Mouse (Mus musculus): Measurements from ENCODE around the gene Fam126b. TPM values are rescaled to one million over a fixed set of nuclear protein-coding genes. Genes with fewer than 3 reads are reported as not detected.

The Fam126b gene
- polyA plus RNA-seq, 1 experiment from 2014 or later = 9.5 TPM

DNA sequence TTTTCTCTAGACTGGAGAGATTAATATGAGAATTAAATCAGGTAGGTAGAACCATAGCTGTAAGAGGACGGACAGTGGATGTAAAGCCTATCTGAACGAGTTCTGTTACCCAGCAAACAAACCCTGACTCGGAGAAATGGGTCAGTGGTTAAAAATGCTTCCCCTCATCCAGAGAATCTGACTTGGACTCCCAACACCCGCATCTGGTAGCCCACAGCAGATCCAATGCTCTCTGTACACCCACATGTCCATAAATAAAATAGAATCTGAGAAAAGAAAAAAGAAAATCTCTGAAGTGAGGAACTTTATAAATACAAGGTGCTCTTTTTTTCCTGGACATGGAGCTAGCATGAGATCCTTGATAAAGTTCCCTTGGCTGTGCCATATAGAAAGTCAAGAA lies 88.4 kb downstream of the Fam126b start:
- Histone ChIP-seq H3K4me3 (ENCODE audit: low read depth, low read length) (no peak overlapping the region), H3K9ac (replicated peaks; ENCODE audit: low read depth, low read length) (no peak overlapping the region), H3K27me3 (ENCODE audit: control insufficient read depth, insufficient read depth, low read length) (no peaks in the 10 kb centered on the region), H3K27ac (ENCODE audit: low read length) (no peak overlapping the region), H3K36me3 (ENCODE audit: control insufficient read depth, insufficient read depth, low read length) (peaks cover 43% of the 10 kb centered on the region), H3K4me1 (ENCODE audit: control insufficient read depth, insufficient read depth, low read length) (no peaks in the 10 kb centered on the region), H3K4me2 (replicated peaks; ENCODE audit: low read depth, low read length) (no peak overlapping the region), H3K9me3 (ENCODE audit: control insufficient read depth, low read depth, low read length) (no peaks in the 10 kb centered on the region)
- no peak for ATAC-seq (ENCODE audit: insufficient number of reproducible peaks, insufficient read depth, low FRiP score, low read depth)
- WGBS = 92% methylated on average over 4 of the region's 4 CpGs

- Histone ChIP-seq H3K27ac (ENCODE audit: low read length) (no peak overlapping the region), H3K9ac (replicated peaks; ENCODE audit: low read depth, low read length) (no peak overlapping the region), H3K4me3 (ENCODE audit: low read depth, low read length) (no peak overlapping the region), H3K4me1 (ENCODE audit: control insufficient read depth, insufficient read depth, low read length) (no peaks in the 10 kb centered on the region), H3K9me3 (ENCODE audit: control insufficient read depth, low read depth, low read length) (no peaks in the 10 kb centered on the region), H3K36me3 (ENCODE audit: control insufficient read depth, insufficient read depth, low read length) (peaks cover 56% of the 10 kb centered on the region), H3K27me3 (ENCODE audit: control insufficient read depth, insufficient read depth, low read length) (no peaks in the 10 kb centered on the region), H3K4me2 (replicated peaks; ENCODE audit: low read depth, low read length) (no peak overlapping the region)
- 93% methylated on average over 6 of the region's 6 CpGs for WGBS
- no peak for ATAC-seq (ENCODE audit: insufficient number of reproducible peaks, insufficient read depth, low FRiP score, low read depth)
These were observed 90.5 kb downstream of the Fam126b start for GRCm38 (mm10) chr1:58495603-58496002.

GRCm38 (mm10) chr1:58482647-58483046 lies 103.5 kb downstream of the Fam126b start:
- H3K9ac ChIP-seq (replicated peaks; ENCODE audit: low read depth, low read length) = no peak overlapping the region
- no peaks in the 10 kb centered on the region for H3K9me3 ChIP-seq (ENCODE audit: control insufficient read depth, low read depth, low read length)
- H3K4me1 ChIP-seq (ENCODE audit: control insufficient read depth, insufficient read depth, low read length) = no peaks in the 10 kb centered on the region
- H3K27ac ChIP-seq (ENCODE audit: low read length) = no peak overlapping the region
- no peak overlapping the region for H3K4me2 ChIP-seq (replicated peaks; ENCODE audit: low read depth, low read length)
- H3K4me3 ChIP-seq (ENCODE audit: low read depth, low read length) = no peak overlapping the region
- WGBS = 91% methylated on average over 4 of the region's 4 CpGs
- no peaks in the 10 kb centered on the region for H3K27me3 ChIP-seq (ENCODE audit: control insufficient read depth, insufficient read depth, low read length)
- peaks cover 29% of the 10 kb centered on the region for H3K36me3 ChIP-seq (ENCODE audit: control insufficient read depth, insufficient read depth, low read length)
- ATAC-seq (ENCODE audit: insufficient number of reproducible peaks, insufficient read depth, low FRiP score, low read depth) = no peak

DNA sequence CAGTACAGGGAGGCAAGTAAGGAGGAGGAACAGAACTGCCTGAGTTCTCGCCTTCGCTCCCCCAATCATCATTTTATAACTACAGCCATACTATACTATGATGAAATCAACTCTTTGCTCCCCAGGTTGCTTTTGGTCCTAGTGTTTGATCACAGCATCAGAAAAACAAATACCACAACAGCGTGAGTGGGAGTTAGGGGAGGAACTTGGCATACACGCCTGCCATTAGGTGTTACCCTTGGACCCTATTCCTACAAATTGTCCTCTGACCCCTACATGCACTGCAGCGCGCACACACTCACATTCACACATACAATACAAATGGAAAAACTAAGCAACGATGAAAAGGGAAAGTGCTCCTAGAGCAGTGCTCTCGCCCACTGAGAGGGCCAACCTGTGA lies 110.5 kb downstream of the Fam126b start:
- H3K4me3 ChIP-seq (ENCODE audit: low read depth, low read length) = no peak overlapping the region
- H3K27ac ChIP-seq (ENCODE audit: low read length) = no peak overlapping the region
- WGBS = 96% methylated on average over 8 of the region's 8 CpGs
- no peaks in the 10 kb centered on the region for H3K4me1 ChIP-seq (ENCODE audit: control insufficient read depth, insufficient read depth, low read length)
- no peak overlapping the region for H3K9ac ChIP-seq (replicated peaks; ENCODE audit: low read depth, low read length)
- no peaks in the 10 kb centered on the region for H3K27me3 ChIP-seq (ENCODE audit: control insufficient read depth, insufficient read depth, low read length)
- peaks cover 50% of the 10 kb centered on the region for H3K36me3 ChIP-seq (ENCODE audit: control insufficient read depth, insufficient read depth, low read length)
- no peaks in the 10 kb centered on the region for H3K9me3 ChIP-seq (ENCODE audit: control insufficient read depth, low read depth, low read length)
- no peak for ATAC-seq (ENCODE audit: insufficient number of reproducible peaks, insufficient read depth, low FRiP score, low read depth)
- no peak overlapping the region for H3K4me2 ChIP-seq (replicated peaks; ENCODE audit: low read depth, low read length)

Other genes starting within 250 kb of the Fam126b start
- 362 and 409 TPM in 2 replicates for gene Bzw1, start 193.4 kb downstream of the Fam126b start, polyA plus RNA-seq (2014; fragmentation: Nextera tagmentation; extraction: Ambion mirVana)
- gene Clk1, start 162.3 kb downstream of the Fam126b start, polyA plus RNA-seq (2014; fragmentation: Nextera tagmentation; extraction: Ambion mirVana) = 245 and 254 TPM in 2 replicates
- gene Nif3l1, start 141.2 kb downstream of the Fam126b start, polyA plus RNA-seq (2014; fragmentation: Nextera tagmentation; extraction: Ambion mirVana) = 46.1 and 46.2 TPM in 2 replicates
- gene Ppil3, start 140.8 kb downstream of the Fam126b start, polyA plus RNA-seq (2014; fragmentation: Nextera tagmentation; extraction: Ambion mirVana) = 54.5 and 58.5 TPM in 2 replicates
- gene Orc2, start 81.2 kb downstream of the Fam126b start, polyA plus RNA-seq (2014; fragmentation: Nextera tagmentation; extraction: Ambion mirVana) = 26.8 and 29.2 TPM in 2 replicates
- 188 and 191 TPM in 2 replicates for gene Ndufb3, start 61 bp upstream of the Fam126b start, polyA plus RNA-seq (2014; fragmentation: Nextera tagmentation; extraction: Ambion mirVana)
- gene Als2cr12, start 109.7 kb upstream of the Fam126b start, polyA plus RNA-seq (2014; fragmentation: Nextera tagmentation; extraction: Ambion mirVana) = not detected in 2 replicates
- gene Cflar, start 125.2 kb upstream of the Fam126b start, polyA plus RNA-seq (2014; fragmentation: Nextera tagmentation; extraction: Ambion mirVana) = 38.8 and 44.1 TPM in 2 replicates
- 40.3 and 42.2 TPM in 2 replicates for gene Casp8, start 209.1 kb upstream of the Fam126b start, polyA plus RNA-seq (2014; fragmentation: Nextera tagmentation; extraction: Ambion mirVana)

Measured in stomach, embryonic 14.5 days (tissue).